Mouse (Mus musculus): ENCODE measurements around the gene Scn3a. TPM values are rescaled to one million over a fixed set of nuclear protein-coding genes. Genes with fewer than 3 reads are reported as not detected.
"Not testable (repeated sequence)": the region's sequence is repeated elsewhere in the genome, so short reads cannot be mapped to it uniquely, and the experiment has no call there.

Scn3a gene
- polyA plus RNA-seq, 1 experiment from 2014 or later = 0.72 TPM

DNA sequence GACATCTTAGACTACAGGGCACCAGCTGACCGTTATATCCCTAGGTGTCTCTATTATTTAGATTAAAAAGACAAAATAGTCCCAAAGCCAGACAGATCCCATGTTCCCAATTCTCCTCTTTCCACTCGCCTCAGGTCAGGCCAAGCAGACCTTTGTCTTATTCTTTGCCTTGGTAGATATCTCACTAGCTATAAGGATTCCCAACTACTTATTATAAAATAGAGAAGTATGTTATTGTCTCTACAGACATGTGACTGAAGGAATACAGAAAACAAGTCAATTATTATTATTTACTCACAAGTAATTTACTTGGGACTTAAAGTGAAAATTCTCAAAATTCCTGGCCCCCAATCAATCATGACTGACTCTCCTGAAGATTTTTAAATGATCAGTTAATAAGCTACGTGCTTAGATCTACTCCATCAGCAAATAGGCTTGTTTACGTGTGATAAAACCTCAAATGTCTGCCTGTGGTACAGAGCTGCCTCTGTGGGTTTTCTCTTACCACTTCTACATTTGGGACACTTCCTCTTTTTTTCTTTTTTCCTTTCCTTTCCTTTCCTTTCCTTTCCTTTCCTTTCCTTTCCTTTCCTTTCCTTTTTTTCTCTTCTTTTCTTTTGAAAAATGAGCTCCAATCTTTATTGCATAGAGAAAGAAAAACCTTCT is 86.3 kb downstream of the Scn3a start:
- WGBS = 70% methylated on average over 4 of the region's 4 CpGs
- Histone ChIP-seq H3K4me3 (ENCODE audit: low read depth, low read length) (no peak overlapping the region), H3K4me2 (replicated peaks; ENCODE audit: low read depth) (no peak overlapping the region)

DNA sequence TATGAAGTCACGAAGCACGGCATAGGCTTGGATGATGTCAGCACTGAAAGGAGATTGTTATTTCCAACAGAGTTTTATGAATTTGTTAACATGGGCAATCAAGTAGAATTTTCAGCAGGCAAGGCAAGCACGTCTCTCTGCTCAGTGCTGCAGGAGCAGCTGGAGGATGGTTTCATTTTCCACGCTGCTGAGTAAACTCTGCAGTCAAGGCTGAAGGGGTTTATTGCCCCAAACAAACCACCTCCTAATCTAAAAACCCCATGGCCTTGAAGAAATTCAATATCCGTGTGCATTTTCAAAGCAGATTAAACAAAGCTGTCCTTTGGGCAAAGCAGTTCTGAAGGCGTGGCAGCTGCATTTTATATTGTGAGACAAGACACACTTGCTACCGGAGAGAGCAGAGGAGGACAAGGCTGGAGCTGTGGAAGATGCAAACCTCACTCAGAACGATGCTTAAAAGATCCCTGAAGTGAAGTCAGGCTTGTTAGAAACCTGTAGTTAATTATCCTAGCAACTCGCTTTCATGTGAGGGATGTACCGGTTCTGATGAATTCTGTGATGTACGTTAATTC is 96.0 kb downstream of the Scn3a start:
- peak overlapping the region; percentile 19 for H3K4me3 ChIP-seq (ENCODE audit: low read depth, low read length)
- no peaks in the 10 kb centered on the region for H3K9me3 ChIP-seq (ENCODE audit: control insufficient read depth, low read length)
- TF ChIP-seq CTCF (IDR thresholded peaks at IDR 0.05; ENCODE audit: low read depth) = no peak
- no peak for TF ChIP-seq EP300 (optimal IDR thresholded peaks at IDR 0.05)
- no peak for ATAC-seq (ENCODE audit: low FRiP score, low TSS enrichment)
- H3K9ac ChIP-seq (ENCODE audit: low read length) = no peak overlapping the region
- no peaks in the 10 kb centered on the region for H3K27me3 ChIP-seq (ENCODE audit: control insufficient read depth, insufficient read depth, low read length)
- H3K27ac ChIP-seq (replicated peaks) = no peak overlapping the region
- DNase-seq (ENCODE audit: low spot score) = no peak
- WGBS = 37% methylated on average over 11 of the region's 11 CpGs
- no peaks in the 10 kb centered on the region for H3K36me3 ChIP-seq (ENCODE audit: control insufficient read depth, insufficient read depth, low read length)
- no peaks in the 10 kb centered on the region for H3K4me1 ChIP-seq (replicated peaks; ENCODE audit: control insufficient read depth, insufficient read depth)
- H3K4me2 ChIP-seq (replicated peaks; ENCODE audit: low read depth) = peak overlapping the region; percentile 42

More for the DNA sequence above, 86.3 kb downstream of the Scn3a start:
- Histone ChIP-seq H3K36me3 (ENCODE audit: control insufficient read depth, insufficient read depth, low read length) (no peaks in the 10 kb centered on the region), H3K9me3 (ENCODE audit: control insufficient read depth, low read length) (no peaks in the 10 kb centered on the region), H3K27ac (replicated peaks) (no peak overlapping the region), H3K9ac (ENCODE audit: low read length) (no peak overlapping the region), H3K4me1 (replicated peaks; ENCODE audit: control insufficient read depth, insufficient read depth) (no peaks in the 10 kb centered on the region), H3K27me3 (ENCODE audit: control insufficient read depth, insufficient read depth, low read length) (no peaks in the 10 kb centered on the region)
- ATAC-seq (ENCODE audit: low FRiP score, low TSS enrichment) (no peak), DNase-seq (ENCODE audit: low spot score) (no peak)
- TF ChIP-seq CTCF (IDR thresholded peaks at IDR 0.05; ENCODE audit: low read depth) (no peak), EP300 (optimal IDR thresholded peaks at IDR 0.05) (no peak)

DNA sequence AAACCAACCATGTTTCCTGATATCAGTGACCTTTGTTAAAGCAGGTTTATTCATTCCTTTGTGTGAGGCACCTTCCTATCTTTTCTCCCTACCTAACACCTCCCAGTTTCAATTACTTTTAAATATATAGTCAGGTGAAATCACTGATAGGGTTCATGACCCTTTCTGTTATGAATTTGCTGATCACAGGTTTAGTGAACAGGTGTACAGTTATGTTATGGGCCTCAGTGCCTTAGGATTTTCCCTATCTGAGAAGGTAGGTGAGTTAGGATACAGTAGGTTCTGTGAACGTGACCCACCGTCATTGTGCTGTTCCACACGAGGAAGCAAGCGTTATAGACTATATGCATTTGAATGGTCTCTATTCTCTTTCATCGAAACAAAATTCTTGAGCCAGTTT is 101.7 kb downstream of the Scn3a start:
- Histone ChIP-seq H3K36me3 (ENCODE audit: control insufficient read depth, insufficient read depth, low read length) (no peaks in the 10 kb centered on the region), H3K4me3 (ENCODE audit: low read depth, low read length) (no peak overlapping the region), H3K4me1 (replicated peaks; ENCODE audit: control insufficient read depth, insufficient read depth) (no peaks in the 10 kb centered on the region), H3K27me3 (ENCODE audit: control insufficient read depth, insufficient read depth, low read length) (no peaks in the 10 kb centered on the region), H3K4me2 (replicated peaks; ENCODE audit: low read depth) (no peak overlapping the region), H3K27ac (replicated peaks) (no peak overlapping the region), H3K9ac (ENCODE audit: low read length) (no peak overlapping the region), H3K9me3 (ENCODE audit: control insufficient read depth, low read length) (no peaks in the 10 kb centered on the region)
- WGBS = 89% methylated on average over 5 of the region's 5 CpGs
- TF ChIP-seq EP300 (optimal IDR thresholded peaks at IDR 0.05) (no peak), CTCF (IDR thresholded peaks at IDR 0.05; ENCODE audit: low read depth) (no peak)
- DNase-seq (ENCODE audit: low spot score) (no peak), ATAC-seq (ENCODE audit: low FRiP score, low TSS enrichment) (no peak)

DNA sequence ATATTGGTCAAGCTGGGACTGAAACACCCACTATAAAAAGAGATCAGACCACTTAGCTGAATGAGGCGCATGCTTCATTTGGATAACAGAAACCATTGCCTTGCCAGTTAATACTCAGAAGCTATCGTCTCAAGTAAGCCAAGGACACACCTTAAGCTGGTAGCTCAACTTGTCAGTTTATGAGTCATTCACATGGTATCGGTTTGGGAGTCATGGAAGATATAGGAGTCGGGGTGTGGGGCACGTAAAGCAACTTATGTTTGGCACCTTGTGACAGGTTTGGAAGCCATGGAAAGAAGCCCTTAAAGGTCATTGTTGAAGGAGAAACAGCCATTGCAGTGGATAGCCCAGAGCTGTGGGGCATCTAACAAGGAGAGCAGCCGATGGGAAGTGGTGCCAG is 113.7 kb downstream of the Scn3a start:
- Histone ChIP-seq H3K27ac (replicated peaks) (no peak overlapping the region), H3K4me3 (ENCODE audit: low read depth, low read length) (no peak overlapping the region), H3K9ac (ENCODE audit: low read length) (no peak overlapping the region), H3K36me3 (ENCODE audit: control insufficient read depth, insufficient read depth, low read length) (no peaks in the 10 kb centered on the region), H3K27me3 (ENCODE audit: control insufficient read depth, insufficient read depth, low read length) (no peaks in the 10 kb centered on the region), H3K4me1 (replicated peaks; ENCODE audit: control insufficient read depth, insufficient read depth) (no peaks in the 10 kb centered on the region; the same call in 1 of the 2 replicates), H3K4me2 (replicated peaks; ENCODE audit: low read depth) (no peak overlapping the region), H3K9me3 (ENCODE audit: control insufficient read depth, low read length) (no peaks in the 10 kb centered on the region)
- no peak for DNase-seq (ENCODE audit: low spot score)
- peak; percentile 82 for ATAC-seq (ENCODE audit: low FRiP score, low TSS enrichment)
- WGBS = 64% methylated on average over 6 of the region's 6 CpGs
- TF ChIP-seq CTCF (IDR thresholded peaks at IDR 0.05; ENCODE audit: low read depth) (no peak), EP300 (optimal IDR thresholded peaks at IDR 0.05) (no peak)

DNA sequence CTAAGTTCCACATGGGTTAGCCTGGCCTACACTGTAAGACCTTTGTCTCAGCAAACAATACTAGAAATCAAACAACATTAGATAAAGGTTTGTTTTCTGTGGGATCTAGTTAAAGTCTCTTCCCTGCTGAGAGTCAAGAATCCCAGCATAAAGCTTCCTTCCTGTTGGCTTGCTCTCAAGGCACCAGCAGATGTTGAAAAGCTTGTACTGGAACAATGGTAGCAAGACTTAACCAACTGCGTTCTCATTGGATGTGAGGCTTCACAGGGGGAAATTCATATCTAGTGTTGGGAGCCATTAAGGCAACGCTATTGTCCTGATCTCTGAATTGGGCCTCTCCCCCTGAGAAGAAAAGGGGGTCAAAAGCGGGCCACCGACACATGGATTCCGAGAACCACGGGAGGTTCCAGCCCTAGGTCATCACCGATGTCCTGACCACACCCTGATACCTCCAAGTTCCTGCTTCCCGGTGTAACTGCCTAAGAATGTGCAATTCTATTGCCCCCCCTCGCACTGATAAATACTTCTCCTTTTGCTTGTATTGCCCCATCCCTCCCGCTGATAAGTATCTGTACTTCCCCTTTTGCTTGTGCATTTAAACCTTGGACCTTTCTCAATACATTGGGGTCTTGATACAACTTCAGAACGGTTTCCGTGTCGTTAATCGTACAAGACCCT is 115.9 kb downstream of the Scn3a start:
- H3K27me3 ChIP-seq (ENCODE audit: control insufficient read depth, insufficient read depth, low read length); H3K4me2 ChIP-seq (replicated peaks; ENCODE audit: low read depth); H3K36me3 ChIP-seq (ENCODE audit: control insufficient read depth, insufficient read depth, low read length); H3K4me1 ChIP-seq (replicated peaks; ENCODE audit: control insufficient read depth, insufficient read depth); DNase-seq (ENCODE audit: low spot score); ATAC-seq (ENCODE audit: low FRiP score, low TSS enrichment); H3K27ac ChIP-seq (replicated peaks); H3K4me3 ChIP-seq (ENCODE audit: low read depth, low read length); H3K9me3 ChIP-seq (ENCODE audit: control insufficient read depth, low read length); H3K9ac ChIP-seq (ENCODE audit: low read length): not testable (repeated sequence)
- 91% methylated on average over 12 of the region's 14 CpGs for WGBS
